Mouse (Mus musculus) limb, embryonic 11.5 days (tissue): ENCODE results near the gene Neurl1a. TPM values are rescaled to one million over a fixed set of nuclear protein-coding genes. Genes with fewer than 3 reads are reported as not detected.
A peak's percentile ranks its signal among the peaks of the same experiment; 100 is the strongest.

ENCODE experiments used
- ATAC-seq: fragments of 200-750 bp; cut with Nextera tagmentation; 2 replicates; pipeline ENCODE4 v1.8.0; 2017; ENCODE audit warnings: low read depth; ENCODE audit not compliant: insufficient number of reproducible peaks, low FRiP score, low TSS enrichment
- DNase-seq: peaks from one replicate; pipeline ENCODE4 v3.0.0-alpha.2; 2015; ENCODE audit warnings: low spot score
- H3K27ac ChIP-seq: fragments of 300-500 bp; sonication (generic); replicated peaks from 2 replicates; pipeline ENCODE4 v1.5.1; 2014; ENCODE audit warnings: low read depth, mild to moderate bottlenecking, low read length
- H3K27me3 ChIP-seq: fragments of 300-500 bp; sonication (generic); 2 replicates; pipeline ENCODE4 v1.6.1; 2014; ENCODE audit warnings: mild to moderate bottlenecking, low read length, mixed read lengths; ENCODE audit not compliant: control insufficient read depth, insufficient read depth
- H3K36me3 ChIP-seq: fragments of 300-500 bp; sonication (generic); 2 replicates; pipeline ENCODE4 v1.6.1; 2014; ENCODE audit warnings: mild to moderate bottlenecking, low read length, moderate library complexity, mixed read lengths; ENCODE audit not compliant: control insufficient read depth, insufficient read depth
- H3K4me1 ChIP-seq: fragments of 300-500 bp; sonication (generic); 2 replicates; pipeline ENCODE4 v1.6.1; 2014; ENCODE audit warnings: low read length, mixed read lengths; ENCODE audit not compliant: control insufficient read depth, insufficient read depth
- H3K4me2 ChIP-seq: fragments of 300-500 bp; sonication (generic); 2 replicates; pipeline ENCODE4 v1.6.1; 2014; ENCODE audit warnings: low read depth, mild to moderate bottlenecking, moderate library complexity; ENCODE audit not compliant: severe bottlenecking
- H3K4me3 ChIP-seq: fragments of 300-500 bp; sonication (generic); 2 replicates; pipeline ENCODE4 v1.5.1; 2014; ENCODE audit warnings: low read depth, low read length
- H3K9ac ChIP-seq: fragments of 300-500 bp; sonication (generic); 2 replicates; pipeline ENCODE4 v1.6.1; 2014; ENCODE audit warnings: mild to moderate bottlenecking, low read length
- H3K9me3 ChIP-seq: fragments of 300-500 bp; sonication (generic); 2 replicates; pipeline ENCODE4 v1.6.1; 2016; ENCODE audit warnings: low read length; ENCODE audit not compliant: control insufficient read depth
- WGBS: fragments of 180-500 bp; shearing (Covaris S2); extraction: QIAGEN DNeasy Blood & Tissue Kit; methylation state at CpG from one replicate; pipeline ENCODE4 v1.1.7; 2014; 5-methylcytosine and 5-hydroxymethylcytosine counted together
- polyA plus RNA-seq: library from polyadenylated mRNA; unstranded; fragments of >200 nt; fragmentation: Nextera tagmentation; extraction: Ambion mirVana; gene quantifications from 2 replicates; pipeline ENCODE4 v1.2.1, GENCODE M21; 2014

The Neurl1a gene
- polyA plus RNA-seq, 1 experiment from 2014 or later = 5.0 TPM

GRCm38 (mm10) chr19:47279788-47280532, 101.3 kb downstream of the Neurl1a start:
- ATAC-seq (no peak), DNase-seq (no peak)
- Histone ChIP-seq H3K4me2 (no peak overlapping the region), H3K4me3 (no peak overlapping the region), H3K9ac (no peak overlapping the region), H3K27ac (no peak overlapping the region), H3K4me1 (no peaks in the 10 kb centered on the region), H3K27me3 (no peaks in the 10 kb centered on the region), H3K36me3 (peaks cover 12% of the 10 kb centered on the region), H3K9me3 (no peaks in the 10 kb centered on the region)
- WGBS = 88% methylated on average over 15 of the region's 15 CpGs

DNA sequence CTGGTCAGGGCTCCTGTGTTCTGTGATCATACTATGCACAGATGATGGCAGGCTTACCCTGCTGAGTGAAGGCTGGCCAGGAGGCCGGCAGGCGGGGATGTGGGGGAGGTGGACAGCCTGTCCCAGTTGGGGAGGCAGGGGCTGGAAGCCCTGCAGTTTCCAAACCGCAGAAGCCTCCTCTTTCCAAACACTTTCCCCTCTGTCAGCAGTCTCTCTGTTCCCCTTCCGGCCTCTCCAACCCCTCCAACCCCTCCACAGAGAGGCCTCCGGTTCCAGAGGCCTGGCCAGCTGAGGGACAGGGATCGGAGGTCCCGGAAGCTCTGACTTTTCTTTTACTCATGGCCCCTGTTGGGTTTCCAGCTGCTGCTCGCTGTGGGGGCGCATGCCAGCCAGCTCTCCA, 102.3 kb downstream of the Neurl1a start:
- DNase-seq = no peak
- H3K36me3 ChIP-seq = peaks cover 11% of the 10 kb centered on the region
- no peak overlapping the region for H3K4me2 ChIP-seq
- ATAC-seq = no peak
- H3K9ac ChIP-seq = no peak overlapping the region
- no peaks in the 10 kb centered on the region for H3K9me3 ChIP-seq
- 83% methylated on average over 9 of the region's 9 CpGs for WGBS
- no peaks in the 10 kb centered on the region for H3K27me3 ChIP-seq
- H3K27ac ChIP-seq = no peak overlapping the region
- H3K4me1 ChIP-seq = no peaks in the 10 kb centered on the region
- no peak overlapping the region for H3K4me3 ChIP-seq

DNA sequence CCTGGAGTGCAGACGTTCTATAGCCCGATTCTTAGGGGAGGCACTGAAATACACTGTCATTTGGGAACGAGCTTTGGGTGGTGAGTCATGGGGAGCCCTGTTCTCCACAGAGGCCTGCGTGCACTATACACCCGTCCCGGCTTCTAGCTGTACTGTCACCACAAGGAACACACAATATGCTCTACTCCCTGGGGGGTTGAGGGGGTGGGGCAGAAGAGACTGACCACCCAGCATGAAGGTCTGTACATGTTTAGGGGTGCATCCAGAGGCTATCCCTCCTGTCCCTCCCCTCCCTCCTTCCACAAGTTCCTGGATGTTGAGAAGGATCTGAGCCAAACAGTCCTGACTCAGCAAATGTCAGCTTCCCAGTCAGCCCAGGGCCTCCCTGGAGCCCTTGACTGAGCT, 103.4 kb downstream of the Neurl1a start:
- DNase-seq (no peak), ATAC-seq (no peak)
- Histone ChIP-seq H3K27ac (no peak overlapping the region), H3K9me3 (no peaks in the 10 kb centered on the region), H3K27me3 (no peaks in the 10 kb centered on the region), H3K4me3 (no peak overlapping the region), H3K9ac (no peak overlapping the region), H3K4me2 (no peak overlapping the region), H3K36me3 (peaks cover 6% of the 10 kb centered on the region), H3K4me1 (no peaks in the 10 kb centered on the region; the same call in 1 of the 2 replicates)
- WGBS = 82% methylated on average over 6 of the region's 6 CpGs

GRCm38 (mm10) chr19:47282688-47283215, 104.1 kb downstream of the Neurl1a start:
- Histone ChIP-seq H3K27ac (no peak overlapping the region), H3K4me3 (no peak overlapping the region), H3K27me3 (no peaks in the 10 kb centered on the region), H3K9me3 (no peaks in the 10 kb centered on the region), H3K4me1 (peaks cover 3% of the 10 kb centered on the region; the same call in 1 of the 2 replicates), H3K9ac (no peak overlapping the region), H3K4me2 (no peak overlapping the region), H3K36me3 (peaks cover 6% of the 10 kb centered on the region)
- DNase-seq (no peak), ATAC-seq (no peak)
- 95% methylated on average over 17 of the region's 17 CpGs for WGBS

- Histone ChIP-seq H3K4me1 (peaks cover 6% of the 10 kb centered on the region; the same call in 1 of the 2 replicates), H3K36me3 (peaks cover 4% of the 10 kb centered on the region; the same call in 1 of the 2 replicates), H3K9me3 (no peaks in the 10 kb centered on the region), H3K4me2 (no peak overlapping the region), H3K4me3 (no peak overlapping the region), H3K9ac (no peak overlapping the region), H3K27ac (no peak overlapping the region), H3K27me3 (no peaks in the 10 kb centered on the region)
- WGBS = 88% methylated on average over 6 of the region's 6 CpGs
- ATAC-seq = no peak
- no peak for DNase-seq
Measured at GRCm38 (mm10) chr19:47285581-47285980, 107.0 kb downstream of the Neurl1a start.

- Histone ChIP-seq H3K4me1 (peaks cover 20% of the 10 kb centered on the region), H3K27ac (no peak overlapping the region), H3K36me3 (peaks cover 4% of the 10 kb centered on the region; the same call in 1 of the 2 replicates)
Measured at GRCm38 (mm10) chr19:47286886-47287450, 108.3 kb downstream of the Neurl1a start.

GRCm38 (mm10) chr19:47291307-47292080, 112.9 kb downstream of the Neurl1a start:
- Histone ChIP-seq H3K4me2 (no peak overlapping the region), H3K9ac (peak overlapping the region; percentile 9; the same call in 1 of the 2 replicates), H3K4me3 (no peak overlapping the region), H3K4me1 (peaks cover 27% of the 10 kb centered on the region), H3K9me3 (no peaks in the 10 kb centered on the region), H3K27ac (no peak overlapping the region; the same call in 1 of the 2 replicates), H3K36me3 (no peaks in the 10 kb centered on the region), H3K27me3 (no peaks in the 10 kb centered on the region)
- ATAC-seq (peak; percentile 58; the same call in 1 of the 2 replicates), DNase-seq (peak; percentile 53)
- WGBS = 27% methylated on average over 7 of the region's 7 CpGs

More at GRCm38 (mm10) chr19:47286886-47287450, 108.3 kb downstream of the Neurl1a start:
- Histone ChIP-seq H3K9me3 (no peaks in the 10 kb centered on the region), H3K27me3 (no peaks in the 10 kb centered on the region), H3K9ac (no peak overlapping the region), H3K4me3 (no peak overlapping the region), H3K4me2 (no peak overlapping the region)
- DNase-seq (no peak), ATAC-seq (no peak)
- WGBS = 79% methylated on average over 17 of the region's 17 CpGs

GRCm38 (mm10) chr19:47292451-47292951, 113.9 kb downstream of the Neurl1a start:
- H3K4me3 ChIP-seq = no peak overlapping the region
- DNase-seq (no peak), ATAC-seq (no peak)
- no peak overlapping the region for H3K9ac ChIP-seq
- no peaks in the 10 kb centered on the region for H3K36me3 ChIP-seq
- H3K4me2 ChIP-seq = no peak overlapping the region
- H3K27me3 ChIP-seq = no peaks in the 10 kb centered on the region
- peaks cover 24% of the 10 kb centered on the region for H3K4me1 ChIP-seq
- H3K27ac ChIP-seq = no peak overlapping the region
- WGBS = 57% methylated on average over 7 of the region's 7 CpGs
- H3K9me3 ChIP-seq = no peaks in the 10 kb centered on the region
